Mouse (Mus musculus): ENCODE results near the gene Snph. TPM values are rescaled to one million over a fixed set of nuclear protein-coding genes. Genes with fewer than 3 reads are reported as not detected.

Snph gene
- not detected for polyA plus RNA-seq (2014; fragmentation: Illumina TruSeq; extraction: RNeasy Lipid Tissue Mini Kit (QIAGEN cat#74804); ENCODE audit: low read depth, low replicate concordance)

GRCm38 (mm10) chr2:151632159-151632814 lies at the start of gene Snph:
Gene Snph, minus strand, starts transcription at chr2:151632593.

DNA sequence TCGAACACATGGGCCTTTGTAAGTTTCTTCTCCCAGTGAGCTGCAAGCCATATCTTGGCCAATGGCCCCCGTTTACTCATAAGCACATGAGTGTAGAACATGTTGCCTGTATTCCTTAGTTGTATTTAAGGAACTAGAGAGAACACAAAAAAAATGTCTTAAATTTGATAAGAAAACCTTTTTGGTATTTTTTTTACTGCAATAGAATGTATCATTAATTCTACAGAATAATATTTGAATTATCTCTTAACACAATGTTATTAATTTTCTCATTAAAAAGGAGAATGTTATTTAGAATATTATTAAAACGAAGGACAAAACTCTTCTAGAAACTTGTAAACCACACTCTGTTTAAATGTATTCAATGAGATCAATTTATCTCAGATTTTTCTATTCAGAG lies 36.0 kb upstream of the Snph start, which contains the start of gene Rad21l:
Gene Rad21l, minus strand, starts transcription at position 101 of the 400 bp plus-strand sequence.

GRCm38 (mm10) chr2:151571873-151572700 lies 60.3 kb downstream of the Snph start, which contains the start of gene Sdcbp2:
Gene Sdcbp2, plus strand, starts transcription at chr2:151572622.

DNA sequence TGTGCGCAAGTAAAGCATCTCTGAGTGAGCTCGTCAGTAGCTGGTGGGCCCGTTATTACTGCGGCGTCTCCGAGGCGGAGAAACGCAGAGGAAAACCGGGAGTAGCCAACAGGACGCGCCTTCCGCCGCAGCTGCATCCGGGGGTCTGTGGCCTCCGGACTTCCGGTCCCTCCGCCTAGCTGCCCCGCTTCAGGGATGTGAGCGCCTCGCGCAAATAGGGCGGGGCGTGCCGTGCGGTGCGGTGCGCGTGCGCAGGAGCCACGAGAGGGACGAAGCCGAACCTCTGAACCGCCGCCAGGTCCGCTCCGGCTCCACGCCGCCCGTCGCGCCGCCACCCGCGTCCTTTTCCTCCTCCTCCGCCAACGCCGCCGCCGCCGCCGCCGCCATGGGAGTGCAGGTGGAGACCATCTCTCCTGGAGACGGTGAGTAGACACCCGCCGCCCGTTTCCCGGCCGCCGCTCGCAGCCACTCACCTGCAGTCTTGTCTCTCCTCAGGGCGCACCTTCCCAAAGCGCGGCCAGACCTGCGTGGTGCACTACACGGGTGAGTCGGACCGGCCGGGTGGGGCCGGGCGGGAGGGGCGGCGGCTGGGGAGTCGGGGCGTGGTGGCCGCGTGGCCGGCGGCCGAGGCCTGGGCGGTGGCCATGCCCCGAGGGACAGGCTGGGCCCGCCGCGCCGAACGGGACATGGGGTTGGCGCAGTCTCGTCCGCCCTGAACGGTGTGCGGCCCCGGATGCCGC lies 89.9 kb downstream of the Snph start, which contains the start of gene Fkbp1a:
Gene Fkbp1a, plus strand, starts transcription at position 161 of the 740 bp plus-strand sequence.

Other genes starting within 250 kb of the Snph start
- not detected for gene 4921509C19Rik, start 156.4 kb downstream of the Snph start, polyA plus RNA-seq (2014; fragmentation: Illumina TruSeq; extraction: RNeasy Lipid Tissue Mini Kit (QIAGEN cat#74804); ENCODE audit: low read depth, low replicate concordance)
- gene Nsfl1c, start 138.4 kb downstream of the Snph start, polyA plus RNA-seq (2014; fragmentation: Illumina TruSeq; extraction: RNeasy Lipid Tissue Mini Kit (QIAGEN cat#74804); ENCODE audit: low read depth, low replicate concordance) = 111 TPM
- 166 TPM for gene Fkbp1a, start 90.1 kb downstream of the Snph start, polyA plus RNA-seq (2014; fragmentation: Illumina TruSeq; extraction: RNeasy Lipid Tissue Mini Kit (QIAGEN cat#74804); ENCODE audit: low read depth, low replicate concordance)
- 3.3 TPM for gene Sdcbp2, start 60.0 kb downstream of the Snph start, polyA plus RNA-seq (2014; fragmentation: Illumina TruSeq; extraction: RNeasy Lipid Tissue Mini Kit (QIAGEN cat#74804); ENCODE audit: low read depth, low replicate concordance)
- not detected for gene Rad21l, start 35.9 kb upstream of the Snph start, polyA plus RNA-seq (2014; fragmentation: Illumina TruSeq; extraction: RNeasy Lipid Tissue Mini Kit (QIAGEN cat#74804); ENCODE audit: low read depth, low replicate concordance)
- 4.1 TPM for gene Tmem74b, start 69.4 kb upstream of the Snph start, polyA plus RNA-seq (2014; fragmentation: Illumina TruSeq; extraction: RNeasy Lipid Tissue Mini Kit (QIAGEN cat#74804); ENCODE audit: low read depth, low replicate concordance)
- 22.7 TPM for gene Psmf1, start 111.6 kb upstream of the Snph start, polyA plus RNA-seq (2014; fragmentation: Illumina TruSeq; extraction: RNeasy Lipid Tissue Mini Kit (QIAGEN cat#74804); ENCODE audit: low read depth, low replicate concordance)
- gene Rspo4, start 210.3 kb upstream of the Snph start, polyA plus RNA-seq (2014; fragmentation: Illumina TruSeq; extraction: RNeasy Lipid Tissue Mini Kit (QIAGEN cat#74804); ENCODE audit: low read depth, low replicate concordance) = not detected

All from heart, adult 10 weeks (tissue).